Mouse (Mus musculus) lung, adult 18-20 months (tissue): ENCODE results near the gene H2-Ke6.

Experiments
- DNase-seq, 2 experiments: peaks; one replicate each; pipeline ENCODE4 v3.0.0; 2022; ENCODE audit warnings: mixed read lengths in 2 of 2

Gene H2-Ke6

DNA sequence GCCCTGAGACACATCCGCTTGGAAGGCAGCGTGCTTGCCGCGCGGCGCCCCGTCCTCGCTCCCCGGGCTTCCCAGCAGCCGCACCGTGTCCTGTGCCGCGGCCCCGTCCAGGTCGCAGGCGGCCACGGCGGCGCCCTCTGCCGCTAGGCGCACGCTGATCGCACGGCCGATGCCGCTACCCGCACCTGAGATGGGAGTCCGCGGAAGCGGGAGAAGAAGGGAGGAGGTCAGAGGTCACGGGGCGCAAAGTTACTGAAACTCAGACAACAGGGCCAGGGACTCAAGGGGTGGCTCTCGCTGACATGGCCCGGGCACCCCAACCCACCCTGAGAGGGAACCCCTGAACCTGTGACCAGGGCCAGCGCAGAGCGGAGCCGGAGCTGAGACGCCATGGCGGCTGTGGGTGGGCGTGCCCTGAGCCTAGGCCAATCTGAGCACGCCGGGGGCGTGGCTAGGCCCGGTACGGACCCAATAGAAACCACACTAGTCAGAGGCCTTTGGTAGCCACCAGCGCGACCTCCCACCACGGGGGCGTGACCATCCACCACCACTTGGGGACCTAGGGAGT lies at the start of gene H2-Ke6:
Gene H2-Ke6 (minus strand): TSS at position 405 of the 568 bp plus-strand sequence.
- DNase-seq = peak; percentile 93 to 96

DNA sequence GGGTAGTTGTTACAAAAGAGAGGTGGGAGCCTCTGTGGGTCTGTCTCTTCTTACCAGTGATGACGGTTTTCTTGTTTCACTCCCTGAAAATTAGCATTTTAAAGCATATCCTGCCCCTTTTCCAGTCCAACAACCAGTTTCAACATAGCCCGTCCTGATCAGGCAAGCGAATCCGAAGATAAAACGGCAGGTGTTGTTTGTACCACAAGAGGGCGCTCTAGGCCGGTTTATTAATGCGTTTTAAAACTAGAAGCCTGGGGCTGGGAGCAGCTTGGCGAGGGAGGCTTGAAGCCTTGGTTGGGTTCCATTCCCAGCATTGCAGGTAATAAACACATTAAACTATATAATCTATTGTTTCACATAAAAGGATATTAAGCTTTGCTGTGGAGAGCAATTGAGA lies 49.7 kb upstream of the H2-Ke6 start:
- DNase-seq = peak; percentile 46 to 74

DNA sequence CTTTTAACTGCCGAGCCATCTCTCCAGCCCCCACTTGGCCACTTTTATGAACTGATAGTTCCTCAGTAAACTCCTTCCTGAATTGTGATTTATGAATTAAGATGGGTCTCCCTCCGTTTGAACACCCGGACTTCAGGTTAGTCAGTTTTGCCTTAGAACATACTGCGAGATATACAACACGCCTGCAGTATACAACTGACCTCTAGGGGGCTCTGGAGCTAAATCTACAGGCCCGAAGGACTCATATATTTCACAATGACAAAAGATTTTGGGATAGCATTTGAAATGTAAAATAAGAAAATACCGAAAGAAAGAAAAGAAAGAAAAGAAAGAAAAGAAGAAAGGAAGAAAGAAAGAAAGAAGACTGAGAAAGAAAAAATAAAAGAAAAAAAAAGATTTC lies 47.4 kb upstream of the H2-Ke6 start:
- peak; percentile 63 to 73 for DNase-seq

DNA sequence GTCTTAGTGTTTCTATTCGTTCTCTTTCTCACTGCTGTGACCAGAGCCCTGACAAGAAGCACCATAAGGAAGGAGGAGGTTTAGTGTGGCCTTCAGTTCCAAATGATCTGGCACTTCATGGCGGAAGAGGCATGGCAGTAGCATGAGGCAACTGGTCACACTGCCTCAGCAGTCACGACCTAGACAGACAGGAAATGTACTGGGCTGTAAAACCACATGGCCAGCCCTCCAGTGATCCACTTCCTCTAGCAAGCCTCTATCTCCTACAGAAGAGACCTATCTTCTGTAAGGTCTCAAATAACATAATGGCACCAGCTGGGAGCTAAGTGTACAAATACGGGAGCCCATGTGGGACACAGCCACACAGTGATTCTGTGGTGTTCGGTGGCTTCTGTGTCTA lies 44.2 kb upstream of the H2-Ke6 start:
- DNase-seq = no peak

DNA sequence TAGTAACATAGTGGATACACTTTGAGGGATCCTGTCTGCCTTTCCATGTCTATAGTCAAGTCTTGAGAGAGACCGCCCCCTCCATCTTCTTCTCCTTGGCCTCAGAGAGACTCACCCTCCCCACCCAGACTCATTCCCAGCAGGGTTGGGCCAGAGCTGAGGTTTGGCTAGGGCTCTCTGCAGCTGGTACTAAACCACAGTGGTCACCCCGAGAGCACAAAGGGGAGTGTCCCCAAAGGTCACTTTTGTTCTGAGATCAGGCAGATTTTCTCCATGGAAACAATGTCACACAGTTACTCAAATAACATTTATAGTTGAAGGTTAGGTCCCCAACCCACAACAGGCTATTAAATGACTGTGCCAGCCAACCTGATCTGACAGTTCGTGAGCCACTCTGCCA lies 41.0 kb upstream of the H2-Ke6 start:
- DNase-seq = peak in 1 of 2 experiments; percentile 14

DNA sequence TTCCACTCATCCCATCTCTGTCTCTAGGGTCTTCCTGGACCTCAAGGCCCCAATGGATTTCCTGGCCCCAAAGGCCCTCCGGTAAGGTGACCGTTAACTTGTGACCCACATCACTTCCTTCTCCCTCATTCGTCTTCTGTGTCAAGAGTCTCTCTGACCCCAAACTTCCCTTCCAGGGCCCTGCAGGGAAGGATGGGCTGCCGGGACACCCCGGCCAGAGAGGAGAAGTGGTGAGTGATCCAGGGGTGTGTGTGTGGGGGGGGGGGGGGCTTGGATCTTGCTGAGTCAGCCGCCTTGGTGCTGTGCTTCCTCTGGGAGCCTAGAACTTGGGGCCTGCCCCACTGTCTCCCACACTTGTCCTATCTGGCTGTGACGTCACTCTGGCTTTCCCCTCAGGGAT lies 29.4 kb upstream of the H2-Ke6 start:
- no peak for DNase-seq

DNA sequence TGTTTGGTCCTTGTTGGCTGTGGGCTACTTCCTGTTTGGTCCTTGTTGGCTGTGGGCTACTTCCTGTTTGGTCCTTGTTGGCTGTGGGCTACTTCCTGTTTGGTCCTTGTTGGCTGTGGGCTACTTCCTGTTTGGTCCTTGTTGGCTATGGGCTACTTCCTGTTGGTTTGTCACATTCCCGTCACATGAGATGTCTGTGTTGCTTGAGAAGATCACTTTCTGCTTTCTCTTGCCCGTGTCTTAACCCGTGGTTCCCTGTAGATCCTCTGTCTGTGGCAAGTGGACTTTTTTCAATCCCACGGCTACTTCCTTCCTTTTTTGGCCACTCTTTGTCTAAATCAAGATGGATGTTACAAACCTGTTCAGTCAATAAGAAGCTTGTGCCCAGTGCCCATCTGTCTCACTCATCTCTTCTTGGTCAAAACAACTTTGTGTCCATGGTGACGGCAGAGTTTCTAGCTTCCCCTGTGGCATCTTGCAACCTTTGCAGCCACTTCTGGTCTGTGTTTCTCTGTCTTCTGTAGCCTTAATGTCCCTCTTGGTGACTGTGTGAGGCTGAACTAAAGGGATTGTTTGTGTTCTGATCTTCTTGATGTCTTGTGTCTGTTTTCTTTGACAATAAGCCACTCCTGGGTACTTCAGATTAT lies 19.7 kb upstream of the H2-Ke6 start:
- no peak for DNase-seq

DNA sequence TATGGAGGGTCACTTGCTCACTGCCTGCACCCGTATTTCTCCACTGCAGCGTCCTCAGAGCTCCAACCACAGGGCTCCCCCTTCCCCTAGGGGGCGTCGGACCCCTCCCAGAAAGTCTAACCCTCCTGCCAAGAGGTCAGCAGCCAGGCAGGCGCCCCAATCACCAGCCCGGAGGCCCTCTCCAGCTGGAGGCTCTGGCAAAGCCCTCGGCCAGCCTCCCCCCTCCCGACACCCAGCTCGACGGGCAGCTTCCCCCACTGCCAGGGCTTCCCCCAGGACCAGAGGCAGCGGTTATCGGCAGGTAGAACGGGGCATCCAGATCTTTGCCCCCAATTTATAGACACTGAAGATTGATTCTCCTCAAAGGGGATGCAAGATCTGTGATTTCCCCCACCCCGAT lies 18.1 kb upstream of the H2-Ke6 start:
- DNase-seq = no peak

DNA sequence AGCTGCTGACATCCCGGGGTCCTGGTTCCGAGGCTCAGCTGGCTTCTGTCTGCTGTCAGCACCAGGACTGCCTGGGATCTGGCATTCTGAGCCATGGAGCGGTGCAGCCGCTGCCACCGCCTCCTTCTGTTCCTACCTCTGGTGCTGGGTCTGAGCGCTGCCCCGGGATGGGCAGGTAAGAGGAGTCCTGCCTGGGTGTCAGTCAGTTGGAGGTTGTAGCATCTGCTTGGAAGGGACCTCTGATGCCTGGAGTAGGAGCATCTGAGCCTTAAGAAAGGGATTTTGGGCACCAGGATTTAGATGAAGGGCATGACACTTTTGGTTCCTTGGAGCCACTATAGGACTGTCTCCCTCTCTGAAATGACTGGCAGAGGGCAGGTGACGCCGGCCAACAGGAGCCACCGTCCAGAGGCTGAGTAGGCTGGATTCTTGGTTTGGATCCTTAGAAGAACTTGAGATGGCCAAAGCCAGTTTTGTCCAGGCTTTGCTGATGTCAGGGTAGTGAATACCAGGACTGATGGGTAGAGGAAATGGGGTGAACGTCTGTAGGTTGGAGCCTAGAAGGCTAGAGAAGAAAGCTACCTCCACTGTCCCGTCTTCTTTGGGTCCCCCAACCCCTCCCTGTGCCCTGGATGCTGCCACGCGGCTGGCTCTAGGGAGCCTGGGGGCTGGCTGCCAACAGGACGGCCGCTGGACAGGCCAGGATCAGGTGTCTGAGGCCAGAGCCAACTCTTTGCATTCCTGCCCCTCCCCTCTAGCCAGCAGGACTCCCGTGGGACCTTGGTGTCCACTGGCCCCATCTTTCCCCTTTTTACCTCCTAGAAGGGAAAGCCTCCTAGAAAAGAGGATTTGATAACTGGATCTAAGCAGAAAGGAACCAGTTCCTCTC lies 11.9 kb upstream of the H2-Ke6 start:
- DNase-seq = no peak

DNA sequence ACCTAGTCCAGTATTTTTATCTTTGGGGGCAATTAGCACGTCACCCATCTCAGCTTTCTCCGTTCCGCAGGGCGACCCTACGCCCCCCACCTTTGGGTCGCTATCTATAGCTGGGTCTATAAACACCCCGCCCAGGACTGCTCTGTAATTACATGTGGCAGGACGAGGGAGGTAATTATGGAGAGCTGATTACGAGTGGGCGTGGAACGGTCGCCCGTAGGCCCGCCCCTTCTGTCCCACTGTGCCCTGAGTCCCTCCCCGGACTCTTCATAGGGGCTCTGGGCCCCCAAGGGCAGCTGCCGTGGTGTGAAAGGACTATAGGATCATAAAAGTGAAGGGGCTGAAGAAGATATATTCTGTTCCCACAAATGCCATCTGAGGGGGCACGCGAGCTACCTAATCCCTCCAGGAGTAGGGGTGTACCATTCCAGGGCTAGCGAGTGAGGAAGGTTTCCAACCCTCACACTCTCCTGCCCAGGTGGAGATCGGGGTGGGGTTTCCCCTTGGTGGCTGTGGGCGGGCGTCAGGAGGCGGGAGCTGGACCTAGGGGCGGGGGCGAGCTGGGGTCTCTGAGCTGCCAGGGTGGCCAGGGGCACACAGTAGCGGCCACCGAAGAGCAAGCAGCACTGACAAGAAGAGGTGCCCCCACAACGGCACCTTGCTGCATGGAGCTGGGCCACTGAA lies 11.2 kb upstream of the H2-Ke6 start, which contains the start of gene Col11a2:
Gene Col11a2 (plus strand): TSS at position 560 of the 684 bp plus-strand sequence.
- DNase-seq = no peak

DNA sequence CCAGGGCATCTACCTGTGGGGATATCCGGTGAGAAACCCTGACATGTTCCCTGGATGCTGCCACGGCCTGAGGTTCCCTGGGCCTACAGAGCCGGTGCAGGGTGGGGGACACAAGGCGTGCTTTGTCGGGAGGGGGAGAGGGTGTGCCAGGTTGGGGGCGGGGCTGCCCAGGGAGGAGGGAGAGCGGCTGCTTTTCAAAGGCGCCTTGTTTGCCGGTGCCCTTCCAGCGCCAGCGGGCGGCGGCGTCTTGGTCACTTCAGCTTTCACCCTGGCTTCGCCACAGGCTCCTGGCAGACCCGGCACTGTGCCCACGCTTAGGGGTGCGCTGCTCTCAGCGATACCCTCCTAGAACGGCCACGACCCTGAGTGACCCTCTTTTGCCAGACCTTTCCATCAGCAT lies 10.6 kb upstream of the H2-Ke6 start:
- DNase-seq = no peak

DNA sequence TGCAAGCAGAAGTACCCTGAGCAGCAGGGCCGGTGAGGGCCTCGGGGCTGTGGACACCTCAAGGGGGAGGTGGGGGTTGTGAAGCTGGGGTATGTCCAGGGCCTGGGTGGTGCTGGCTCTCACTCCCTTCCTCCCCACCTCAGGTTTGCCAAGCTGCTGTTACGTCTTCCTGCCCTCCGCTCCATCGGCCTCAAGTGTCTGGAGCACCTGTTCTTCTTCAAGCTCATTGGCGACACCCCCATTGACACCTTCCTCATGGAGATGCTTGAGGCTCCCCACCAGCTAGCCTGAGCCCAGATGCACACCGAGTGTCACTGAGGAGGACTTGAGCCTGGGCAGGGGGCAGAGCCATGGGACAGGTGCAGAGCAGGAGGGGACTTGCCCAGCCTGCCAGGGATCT lies 9.4 kb upstream of the H2-Ke6 start:
- DNase-seq = no peak

DNA sequence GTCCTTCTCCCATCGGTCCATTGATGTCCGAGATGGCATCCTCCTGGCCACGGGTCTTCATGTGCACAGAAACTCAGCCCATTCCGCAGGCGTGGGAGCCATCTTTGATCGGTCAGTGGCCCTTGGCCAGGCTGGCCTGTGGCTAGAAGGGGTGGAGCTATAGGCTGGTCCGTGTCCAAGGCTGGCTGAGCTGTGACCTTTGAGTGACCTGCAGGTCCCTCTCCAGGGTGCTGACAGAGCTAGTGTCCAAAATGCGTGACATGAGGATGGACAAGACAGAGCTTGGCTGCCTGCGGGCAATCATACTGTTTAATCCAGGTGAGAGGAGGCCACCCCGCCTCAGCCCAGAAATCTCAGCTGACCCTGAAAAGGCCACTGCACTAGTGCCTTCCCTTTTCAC lies 8.8 kb upstream of the H2-Ke6 start:
- no peak for DNase-seq

DNA sequence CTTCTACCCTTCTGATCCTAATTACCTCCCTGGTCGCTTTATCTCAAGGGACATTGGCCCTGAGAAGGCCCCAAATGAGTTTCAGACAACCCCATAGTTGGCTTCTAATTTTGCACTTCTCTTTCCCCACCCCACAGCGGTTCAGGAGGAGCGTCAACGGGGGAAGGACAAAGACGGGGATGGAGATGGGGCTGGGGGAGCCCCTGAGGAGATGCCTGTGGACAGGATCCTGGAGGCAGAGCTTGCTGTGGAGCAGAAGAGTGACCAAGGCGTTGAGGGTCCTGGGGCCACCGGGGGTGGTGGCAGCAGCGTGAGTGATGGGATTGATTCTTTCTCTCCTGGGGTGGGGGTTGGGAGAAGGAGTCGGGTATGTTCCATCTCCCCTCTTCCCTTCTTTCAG lies 7.7 kb upstream of the H2-Ke6 start:
- DNase-seq = no peak

DNA sequence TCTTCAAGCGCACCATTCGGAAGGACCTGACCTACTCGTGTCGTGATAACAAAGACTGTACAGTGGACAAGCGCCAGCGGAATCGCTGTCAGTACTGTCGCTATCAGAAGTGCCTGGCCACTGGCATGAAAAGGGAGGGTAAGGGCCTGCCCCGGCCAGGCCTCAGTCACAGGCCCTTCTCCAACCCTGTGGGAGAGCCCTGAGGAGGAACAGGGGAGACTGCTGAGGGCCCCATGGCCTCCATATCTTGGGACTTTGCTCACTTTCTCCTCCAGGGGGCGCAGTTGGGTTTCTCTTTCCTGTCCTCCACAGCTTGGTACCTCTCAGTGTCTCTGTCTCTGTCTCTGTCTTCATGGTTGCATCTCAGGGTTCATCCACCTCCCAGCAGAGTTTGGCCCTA lies 6.2 kb upstream of the H2-Ke6 start:
- peak; percentile 58 to 64 for DNase-seq

DNA sequence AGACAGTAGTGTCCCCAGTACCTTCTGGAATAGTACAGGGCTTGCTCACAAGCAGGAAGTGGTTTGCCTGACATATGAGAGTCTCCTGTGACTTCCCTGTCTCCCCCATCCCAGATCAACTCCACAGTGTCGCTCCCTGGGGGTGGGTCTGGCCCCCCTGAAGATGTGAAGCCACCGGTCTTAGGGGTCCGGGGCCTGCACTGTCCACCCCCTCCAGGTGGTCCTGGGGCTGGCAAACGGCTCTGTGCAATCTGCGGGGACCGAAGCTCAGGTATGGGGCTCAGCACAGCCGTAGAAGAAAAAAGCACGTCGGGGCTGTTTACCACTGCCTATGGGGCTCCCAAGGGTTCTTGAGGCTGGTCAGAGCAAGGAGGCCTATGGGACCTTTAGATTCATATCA lies 5.6 kb upstream of the H2-Ke6 start:
- no peak for DNase-seq

DNA sequence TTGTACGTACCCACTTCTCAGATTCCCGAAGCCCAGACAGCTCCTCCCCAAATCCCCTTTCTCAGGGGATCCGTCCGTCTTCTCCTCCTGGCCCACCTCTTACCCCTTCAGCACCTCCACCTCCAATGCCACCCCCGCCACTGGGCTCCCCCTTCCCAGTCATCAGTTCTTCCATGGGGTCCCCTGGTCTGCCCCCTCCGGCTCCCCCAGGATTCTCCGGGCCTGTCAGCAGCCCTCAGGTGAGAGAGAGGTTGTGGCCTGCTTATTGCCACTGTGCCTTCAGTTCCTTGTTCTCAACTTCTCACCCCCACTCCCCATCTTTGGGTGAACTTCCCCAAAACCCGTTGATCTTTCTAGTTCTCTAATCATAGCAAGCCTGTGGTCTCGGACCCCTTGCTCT lies 4.9 kb upstream of the H2-Ke6 start:
- DNase-seq = no peak

DNA sequence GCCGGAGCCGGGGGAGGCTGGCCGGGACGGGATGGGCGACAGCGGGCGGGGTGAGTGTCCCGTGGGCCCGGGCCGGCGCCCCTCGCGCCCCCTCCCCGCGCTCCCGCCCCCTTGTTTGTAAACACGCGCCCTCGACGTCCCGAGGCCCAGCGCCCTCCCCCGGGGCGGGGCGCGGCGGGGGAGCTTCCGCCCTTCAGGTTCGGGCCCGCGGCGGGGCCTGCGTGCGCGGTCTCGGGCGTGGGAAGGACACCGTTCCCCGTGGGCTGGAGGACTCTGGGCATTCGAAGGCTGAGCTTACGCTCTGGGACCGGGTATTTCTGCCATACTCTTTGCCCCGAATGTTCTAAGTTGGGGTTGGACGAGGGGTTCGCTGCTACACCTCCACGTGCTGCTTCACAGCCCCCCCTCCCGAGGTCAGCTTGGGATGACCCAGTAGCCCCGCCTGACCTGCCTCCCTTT lies 4.3 kb upstream of the H2-Ke6 start:
- peak in 1 of 2 experiments; percentile 71 for DNase-seq

DNA sequence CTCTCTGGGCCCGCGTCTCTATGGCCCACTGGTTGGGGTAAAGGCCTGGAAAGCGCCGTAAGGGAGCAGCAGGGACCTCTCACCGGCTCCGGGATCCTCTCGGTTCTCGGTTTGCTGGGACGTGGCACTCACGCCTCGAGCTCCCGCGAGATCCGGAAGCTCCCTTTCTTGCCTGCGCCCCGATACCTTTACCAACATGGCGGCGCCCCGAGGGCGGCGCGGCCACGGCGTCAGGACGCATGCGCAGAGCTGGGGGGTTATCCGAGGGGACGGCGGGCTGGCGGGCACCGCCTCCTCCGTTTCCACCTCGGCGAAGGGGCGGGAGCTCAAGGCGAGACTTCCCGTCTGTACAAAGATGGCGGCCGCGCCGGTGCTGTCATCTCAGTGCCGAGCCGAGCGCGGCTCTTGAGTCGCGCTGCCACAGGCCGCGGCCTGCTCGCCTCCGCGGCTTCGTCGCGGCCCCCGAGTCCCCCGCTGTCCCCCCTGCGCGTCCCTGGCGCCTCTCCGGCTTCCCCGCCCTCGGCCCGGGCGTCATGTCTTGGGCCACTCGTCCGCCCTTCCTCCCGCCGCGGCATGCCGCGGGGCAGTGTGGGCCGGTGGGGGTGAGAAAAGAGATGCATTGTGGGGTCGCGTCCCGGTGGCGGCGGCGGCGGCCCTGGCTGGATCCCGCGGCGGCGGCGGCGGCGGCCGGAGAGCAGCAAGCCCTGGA lies 3.8 kb upstream of the H2-Ke6 start, which contains the start of the genes Slc39a7 and Rxrb:
Gene Slc39a7 (minus strand): TSS at position 218 of the 709 bp plus-strand sequence.
Gene Rxrb (plus strand): TSS at position 348 of the 709 bp plus-strand sequence.
- DNase-seq = peak; percentile 97 to 98

DNA sequence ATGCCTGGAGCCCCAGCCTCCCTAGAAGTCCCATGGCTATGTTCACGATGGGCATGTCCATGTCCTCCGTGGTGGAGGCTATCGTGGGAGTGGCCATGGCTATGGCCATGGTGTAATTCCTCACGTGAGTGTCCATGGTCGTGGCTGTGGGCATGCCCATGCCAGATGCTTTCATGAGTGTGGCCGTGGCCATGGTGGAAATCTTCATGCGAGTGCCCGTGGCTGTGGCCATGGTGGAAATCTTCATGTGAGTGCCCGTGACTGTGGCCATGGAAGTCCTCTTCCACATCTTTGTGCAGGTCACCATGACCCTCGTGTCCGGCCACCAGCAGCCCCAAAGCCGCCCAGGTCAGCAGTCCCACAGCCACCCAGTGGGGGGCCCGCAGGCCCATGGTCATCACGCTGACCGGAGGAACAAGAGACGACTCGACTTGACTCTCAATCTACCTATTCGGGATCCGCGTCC lies 3.0 kb upstream of the H2-Ke6 start:
- peak in 1 of 2 experiments; percentile 42 for DNase-seq

DNA sequence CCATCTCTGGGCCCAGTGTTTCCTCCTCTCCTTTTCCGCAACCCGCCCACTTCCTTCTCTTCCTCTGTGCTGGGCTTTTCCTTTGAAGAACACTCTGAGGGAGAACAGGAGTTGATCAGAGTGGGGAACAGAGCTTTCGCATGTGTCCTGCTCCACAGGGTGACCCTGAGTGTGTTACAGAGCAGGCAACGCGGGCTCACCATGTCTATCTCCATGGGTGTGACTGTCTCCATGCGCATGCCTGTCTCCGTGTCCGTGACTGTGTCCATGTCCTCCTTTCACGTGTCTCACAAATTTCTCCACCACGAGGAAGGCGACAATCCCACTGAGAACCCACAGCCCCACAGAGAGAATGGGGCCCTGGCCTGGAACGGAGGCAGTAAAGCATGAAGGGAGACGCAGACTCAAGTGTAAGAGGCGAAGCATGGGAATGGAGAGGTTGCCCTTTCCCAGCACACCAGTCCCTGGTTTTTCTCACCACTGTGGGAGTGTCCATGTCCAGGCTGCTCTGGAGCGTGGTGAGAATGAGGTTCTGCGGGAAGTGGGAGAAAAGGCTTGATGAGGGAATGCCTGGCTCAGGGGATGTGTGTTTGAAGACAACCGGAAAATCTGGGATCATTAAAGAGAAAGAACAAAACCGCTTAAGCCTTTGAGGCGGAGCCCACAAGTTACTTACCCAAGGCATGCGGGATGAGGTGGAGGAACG lies 2.2 kb upstream of the H2-Ke6 start:
- no peak for DNase-seq
